Mouse (Mus musculus): ENCODE data around the gene Hoxd4. TPM values are rescaled to one million over a fixed set of nuclear protein-coding genes. Genes with fewer than 3 reads are reported as not detected.

The Hoxd4 gene
- total RNA-seq, 2 experiments from 2014 or later, result not detected

DNA sequence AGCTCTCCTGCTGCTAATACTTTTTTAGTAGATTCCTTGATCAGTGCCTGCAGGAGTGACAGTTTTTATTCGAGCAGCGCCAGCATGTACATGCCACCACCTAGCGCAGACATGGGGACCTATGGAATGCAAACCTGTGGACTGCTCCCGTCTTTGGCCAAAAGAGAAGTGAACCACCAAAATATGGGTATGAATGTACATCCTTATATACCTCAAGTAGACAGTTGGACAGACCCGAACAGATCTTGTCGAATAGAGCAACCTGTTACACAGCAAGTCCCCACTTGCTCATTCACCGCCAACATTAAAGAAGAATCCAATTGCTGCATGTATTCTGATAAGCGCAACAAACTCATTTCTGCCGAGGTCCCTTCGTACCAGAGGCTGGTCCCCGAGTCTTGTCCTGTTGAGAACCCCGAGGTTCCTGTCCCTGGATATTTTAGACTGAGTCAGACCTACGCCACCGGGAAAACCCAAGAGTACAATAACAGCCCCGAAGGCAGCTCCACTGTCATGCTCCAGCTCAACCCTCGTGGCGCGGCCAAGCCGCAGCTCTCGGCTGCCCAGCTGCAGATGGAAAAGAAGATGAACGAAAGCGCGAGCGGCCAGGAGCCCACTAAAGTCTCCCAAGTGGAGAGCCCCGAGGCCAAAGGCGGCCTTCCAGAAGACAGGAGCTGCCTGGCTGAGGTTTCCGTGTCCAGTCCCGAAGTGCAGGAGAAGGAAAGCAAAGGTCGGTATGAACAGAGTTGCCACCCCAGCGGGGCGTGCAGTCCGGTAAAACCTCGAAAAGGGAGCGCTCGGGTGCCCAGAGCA lies 19.5 kb upstream of the Hoxd4 start:
- DNase-seq (ENCODE audit: extremely low spot score in 1 of 2, low spot score in 1 of 2), result no peak

DNA sequence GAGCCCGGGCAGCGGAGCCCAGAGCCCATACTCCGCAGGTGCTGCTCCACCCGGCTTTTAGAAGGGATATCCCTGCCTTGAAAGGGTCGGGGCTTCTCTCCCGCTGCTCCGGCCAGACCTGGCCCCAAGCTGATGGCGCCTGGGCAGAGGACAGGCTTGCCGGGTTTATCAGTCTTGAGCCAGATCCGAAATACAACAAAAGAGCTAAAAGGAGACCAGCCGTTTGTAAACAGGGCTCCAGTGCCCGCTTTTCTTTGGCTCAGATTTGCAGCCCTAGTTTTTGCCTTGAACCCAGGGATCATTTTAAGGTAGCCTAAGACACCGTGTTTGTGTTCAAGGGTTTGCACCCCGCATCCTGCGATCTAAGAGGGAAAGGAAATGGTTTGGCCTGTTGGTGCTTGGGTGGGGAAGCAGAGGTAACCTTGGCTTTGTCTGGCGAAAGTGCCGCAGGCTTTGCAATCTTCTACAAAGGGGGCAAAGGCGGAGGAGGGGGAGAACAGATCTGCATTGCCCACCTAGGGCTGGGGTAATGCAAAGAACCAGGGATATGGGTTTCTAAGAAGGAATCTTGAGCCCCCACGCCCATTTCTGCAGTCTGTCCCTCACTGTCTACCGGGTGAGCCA lies 18.8 kb upstream of the Hoxd4 start:
- no peak for DNase-seq (ENCODE audit: extremely low spot score in 1 of 2, low spot score in 1 of 2)

DNA sequence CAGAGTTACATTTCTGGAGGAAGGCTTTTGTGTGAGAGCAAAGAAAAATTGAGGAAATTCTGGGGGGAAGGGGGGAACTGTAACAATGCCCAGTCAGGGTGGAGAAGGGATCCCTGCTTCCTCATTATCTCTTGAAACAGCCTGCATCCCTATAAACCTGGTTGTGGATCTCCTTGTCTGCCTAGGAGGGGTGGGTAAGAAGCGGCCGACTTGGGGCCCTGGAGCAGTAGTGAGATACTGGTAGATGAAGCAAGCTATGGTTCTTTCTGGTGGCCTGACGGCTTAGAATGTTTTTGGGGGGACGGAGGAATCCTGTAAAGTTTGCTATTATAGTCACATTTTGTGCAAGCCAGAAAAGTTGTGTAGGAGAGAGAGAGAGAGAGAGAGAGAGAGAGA lies 18.3 kb upstream of the Hoxd4 start:
- DNase-seq (ENCODE audit: extremely low spot score in 1 of 2, low spot score in 1 of 2), result no peak

DNA sequence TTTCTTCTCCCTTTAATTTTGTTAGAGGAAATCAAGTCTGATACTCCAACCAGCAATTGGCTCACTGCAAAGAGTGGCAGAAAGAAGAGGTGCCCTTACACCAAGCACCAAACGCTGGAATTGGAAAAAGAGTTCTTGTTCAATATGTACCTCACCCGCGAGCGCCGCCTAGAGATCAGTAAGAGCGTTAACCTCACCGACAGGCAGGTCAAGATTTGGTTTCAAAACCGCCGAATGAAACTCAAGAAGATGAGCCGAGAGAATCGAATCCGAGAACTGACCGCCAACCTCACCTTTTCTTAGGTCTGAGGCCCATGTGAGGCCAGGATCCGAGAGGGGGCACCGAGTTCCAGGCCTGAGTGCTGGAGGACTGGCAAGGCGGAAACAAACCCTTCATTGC lies 17.7 kb upstream of the Hoxd4 start:
- DNase-seq (ENCODE audit: extremely low spot score in 1 of 2, low spot score in 1 of 2), result no peak

DNA sequence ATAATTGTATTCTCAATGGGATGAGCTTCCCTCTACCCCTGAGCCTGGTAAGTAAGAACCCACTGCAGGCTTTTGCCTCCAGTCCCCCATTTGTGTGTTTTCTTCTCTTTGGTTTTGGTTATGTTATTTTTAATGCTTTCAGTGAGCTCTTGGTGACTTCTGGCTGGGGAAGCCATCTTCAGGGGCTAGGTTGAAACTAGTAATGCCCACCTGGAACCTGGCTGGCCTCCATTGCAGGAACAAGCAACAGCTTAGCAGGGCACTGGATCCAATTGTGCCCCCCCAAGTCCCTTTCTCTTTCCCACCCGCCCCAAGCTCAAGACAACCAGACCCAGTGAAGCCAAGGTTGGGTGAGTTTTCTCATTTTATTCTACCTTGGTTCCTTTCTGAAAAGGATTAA lies 16.3 kb upstream of the Hoxd4 start:
- DNase-seq (ENCODE audit: extremely low spot score in 1 of 2, low spot score in 1 of 2), result no peak

DNA sequence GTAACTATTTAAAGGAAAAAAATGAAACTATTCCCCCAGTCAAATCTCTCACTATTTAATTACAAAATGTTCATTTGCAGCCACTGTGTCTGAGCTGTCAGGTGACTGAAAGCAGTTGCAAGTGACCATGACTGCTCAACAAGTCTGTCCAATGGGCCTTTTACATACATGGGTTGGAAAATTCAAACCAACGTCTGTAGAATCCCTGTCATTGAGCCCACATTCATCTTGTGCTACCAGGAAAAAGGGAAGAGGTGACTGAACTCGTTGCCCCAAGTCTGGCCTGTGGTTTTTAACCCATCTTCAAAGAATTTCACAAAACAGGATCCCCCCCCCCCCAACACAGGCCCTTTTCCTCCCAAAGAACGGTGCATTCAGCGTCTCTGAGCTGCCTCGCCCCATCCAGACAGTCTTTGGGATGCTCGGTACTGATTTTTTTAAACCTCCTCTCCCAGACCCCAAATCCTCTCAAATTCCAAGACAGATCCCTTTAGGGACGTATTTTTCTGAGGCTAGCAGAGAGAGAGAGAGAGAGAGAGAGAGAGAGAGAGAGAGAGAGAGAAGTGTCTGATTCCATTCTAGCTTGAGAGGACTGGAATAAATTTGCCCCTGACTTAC lies 15.8 kb upstream of the Hoxd4 start:
- no peak for DNase-seq (ENCODE audit: extremely low spot score in 1 of 2, low spot score in 1 of 2)

DNA sequence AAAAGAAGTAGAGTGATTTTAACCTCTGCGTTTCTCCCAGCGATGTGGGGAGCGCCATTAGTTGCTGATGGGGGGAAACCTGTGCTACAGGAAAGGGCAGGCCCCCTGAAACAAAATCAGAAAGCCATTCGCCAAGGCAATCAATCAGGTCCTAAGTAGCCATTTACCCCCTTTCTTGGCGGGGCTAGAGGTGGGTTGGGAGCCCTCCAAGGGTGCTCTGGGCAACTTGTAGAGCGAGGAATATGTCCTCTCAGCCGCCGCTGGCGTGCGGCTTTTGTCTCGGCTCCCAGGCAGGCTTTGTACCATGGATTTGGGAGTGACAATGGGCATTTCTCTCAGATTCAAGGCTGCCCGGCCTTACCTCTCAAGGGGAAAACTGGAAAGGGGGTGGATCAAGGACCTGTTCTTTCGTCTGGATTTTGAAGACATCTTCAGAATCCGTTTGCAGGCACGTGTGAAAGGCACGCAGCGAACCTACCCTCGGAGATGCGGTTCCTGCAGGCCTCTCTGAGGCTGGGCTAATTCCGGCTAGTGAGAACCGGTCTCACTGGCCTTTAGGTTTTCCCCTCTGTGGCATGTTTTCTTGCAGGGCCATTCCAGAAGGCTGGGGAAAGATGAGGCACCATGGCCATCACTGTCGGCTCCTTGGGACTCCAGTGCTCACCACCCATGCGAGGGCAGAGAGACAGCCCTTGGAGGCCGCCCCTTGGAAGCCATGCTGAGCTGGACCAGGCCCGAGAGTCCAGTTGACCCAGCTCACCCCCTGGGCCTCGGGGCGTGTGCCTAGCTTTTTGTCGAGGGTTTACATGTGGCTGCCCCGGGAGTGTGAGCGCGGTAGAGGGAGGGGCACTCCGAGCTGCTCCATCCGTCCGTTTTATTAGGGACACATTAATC lies 15.0 kb upstream of the Hoxd4 start:
- DNase-seq (ENCODE audit: extremely low spot score in 1 of 2, low spot score in 1 of 2), result no peak

DNA sequence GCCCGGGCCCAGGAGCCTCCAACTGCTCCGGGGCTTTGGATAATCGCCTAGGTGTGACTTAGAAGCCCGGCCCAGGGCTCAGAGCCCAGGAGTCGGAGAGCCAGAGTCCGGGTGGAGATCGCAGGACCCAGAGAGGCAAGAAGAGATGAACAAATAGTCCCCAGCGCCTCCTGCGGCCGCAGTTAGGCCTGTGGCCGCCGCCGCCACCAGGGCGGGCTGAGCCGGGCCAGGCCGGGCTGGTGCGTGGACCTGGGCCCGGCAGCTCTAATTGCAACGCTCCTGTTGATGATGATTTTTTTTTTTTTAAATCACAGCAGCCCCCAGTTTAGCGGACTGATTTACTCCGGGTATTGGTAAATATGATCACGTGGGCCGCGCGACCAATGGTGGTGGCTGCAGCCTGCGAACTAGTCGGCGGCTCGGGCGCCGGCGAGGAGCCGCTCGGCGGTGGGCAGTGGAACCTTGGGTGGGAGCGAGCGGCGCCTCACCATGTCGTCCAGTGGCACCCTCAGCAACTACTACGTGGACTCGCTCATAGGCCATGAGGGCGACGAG lies 14.1 kb upstream of the Hoxd4 start, which contains the start of gene Hoxd9:
Hoxd9 (plus strand) TSS at position 161 of the 555 bp plus-strand sequence.
- no peak for DNase-seq (ENCODE audit: extremely low spot score in 1 of 2, low spot score in 1 of 2)

DNA sequence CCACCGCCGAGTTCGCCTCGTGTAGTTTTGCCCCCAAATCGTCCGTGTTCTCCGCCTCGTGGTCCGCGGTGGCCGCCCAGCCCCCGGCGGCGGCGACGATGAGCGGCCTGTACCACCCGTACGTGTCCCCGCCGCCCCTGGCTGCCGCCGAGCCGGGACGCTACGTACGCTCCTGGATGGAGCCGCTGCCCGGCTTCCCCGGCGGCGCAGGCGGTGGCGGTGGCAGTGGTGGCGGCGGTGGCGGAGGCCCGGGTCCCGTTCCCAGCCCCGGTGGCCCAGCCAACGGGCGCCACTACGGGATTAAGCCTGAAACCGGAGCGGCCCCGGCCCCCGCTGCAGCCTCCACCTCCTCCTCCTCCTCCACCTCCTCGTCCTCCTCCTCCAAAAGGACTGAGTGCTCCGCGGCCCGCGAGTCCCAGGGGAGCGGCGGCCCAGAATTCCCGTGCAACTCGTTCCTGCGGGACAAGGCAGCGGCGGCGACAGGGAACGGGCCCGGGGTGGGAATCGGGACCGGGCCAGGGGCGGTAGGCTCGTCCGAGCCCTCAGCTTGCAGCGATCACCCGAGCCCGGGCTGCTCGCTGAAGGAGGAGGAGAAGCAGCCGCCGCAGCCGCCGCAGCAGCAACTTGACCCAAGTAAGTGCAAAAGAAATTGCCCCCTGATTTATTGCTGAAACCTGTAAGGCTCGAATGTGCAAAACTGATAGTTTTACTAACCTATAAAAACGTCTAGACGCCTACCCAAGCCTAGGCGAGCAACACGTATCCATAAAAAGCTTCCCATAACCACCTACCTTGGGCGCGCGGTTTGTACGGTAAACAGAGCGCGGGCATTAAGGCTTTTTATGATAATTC lies 13.3 kb upstream of the Hoxd4 start:
- no peak for DNase-seq (ENCODE audit: extremely low spot score in 1 of 2, low spot score in 1 of 2)

DNA sequence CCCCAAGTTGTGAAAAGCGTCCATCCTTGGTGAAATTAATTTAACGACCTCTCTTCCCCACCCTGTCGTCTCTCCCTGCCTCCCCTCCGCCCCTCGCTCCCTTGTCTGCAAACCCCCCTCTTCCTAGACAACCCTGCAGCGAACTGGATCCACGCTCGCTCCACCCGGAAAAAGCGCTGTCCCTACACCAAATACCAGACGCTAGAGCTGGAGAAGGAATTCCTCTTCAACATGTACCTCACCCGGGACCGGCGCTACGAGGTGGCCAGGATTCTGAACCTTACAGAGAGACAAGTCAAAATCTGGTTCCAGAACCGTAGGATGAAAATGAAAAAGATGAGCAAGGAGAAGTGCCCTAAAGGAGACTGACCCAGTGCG lies 12.7 kb upstream of the Hoxd4 start:
- DNase-seq (ENCODE audit: extremely low spot score in 1 of 2, low spot score in 1 of 2), result no peak

DNA sequence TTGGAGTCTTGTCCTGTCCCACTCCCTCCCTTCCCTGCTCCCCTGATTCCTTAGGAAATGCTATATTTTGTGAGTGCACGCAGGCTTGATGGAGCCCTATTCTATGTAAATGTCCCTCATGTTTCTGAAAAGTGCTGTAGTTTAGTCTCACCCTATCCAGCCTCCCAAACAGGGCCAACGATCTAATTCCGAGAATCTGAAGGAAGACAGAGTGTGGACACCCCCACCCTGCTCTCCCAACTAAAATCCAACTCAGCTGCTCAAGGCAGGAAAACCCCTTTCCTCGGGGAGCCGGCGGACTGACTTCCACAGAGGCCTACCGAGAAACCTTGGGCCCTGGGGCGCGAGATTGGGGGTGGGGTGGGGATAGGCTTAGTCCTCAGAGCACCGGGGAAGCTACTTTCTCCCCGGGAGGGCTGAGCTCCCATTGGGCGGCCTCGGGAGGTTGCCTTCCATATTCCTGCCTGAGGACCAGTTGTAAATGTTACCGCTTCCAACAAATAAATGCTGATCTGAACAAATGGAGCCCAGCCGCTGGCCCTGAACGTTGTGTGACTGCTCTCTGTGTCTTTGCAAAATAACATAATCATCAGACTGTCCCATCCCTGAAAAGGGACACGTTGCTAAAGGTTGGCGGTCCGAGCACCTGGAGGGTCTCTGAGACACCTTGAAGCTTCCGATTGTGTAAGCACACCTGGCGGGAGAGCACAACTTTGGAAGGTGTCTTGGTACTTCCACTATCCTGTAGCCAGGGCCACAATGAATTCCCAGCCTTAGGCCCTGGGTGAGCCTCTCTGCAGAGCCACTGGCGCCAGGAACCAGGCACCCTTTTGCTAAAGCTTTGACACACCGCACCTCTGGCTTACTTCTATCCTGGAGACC lies 11.8 kb upstream of the Hoxd4 start:
- no peak for DNase-seq (ENCODE audit: extremely low spot score in 1 of 2, low spot score in 1 of 2)

DNA sequence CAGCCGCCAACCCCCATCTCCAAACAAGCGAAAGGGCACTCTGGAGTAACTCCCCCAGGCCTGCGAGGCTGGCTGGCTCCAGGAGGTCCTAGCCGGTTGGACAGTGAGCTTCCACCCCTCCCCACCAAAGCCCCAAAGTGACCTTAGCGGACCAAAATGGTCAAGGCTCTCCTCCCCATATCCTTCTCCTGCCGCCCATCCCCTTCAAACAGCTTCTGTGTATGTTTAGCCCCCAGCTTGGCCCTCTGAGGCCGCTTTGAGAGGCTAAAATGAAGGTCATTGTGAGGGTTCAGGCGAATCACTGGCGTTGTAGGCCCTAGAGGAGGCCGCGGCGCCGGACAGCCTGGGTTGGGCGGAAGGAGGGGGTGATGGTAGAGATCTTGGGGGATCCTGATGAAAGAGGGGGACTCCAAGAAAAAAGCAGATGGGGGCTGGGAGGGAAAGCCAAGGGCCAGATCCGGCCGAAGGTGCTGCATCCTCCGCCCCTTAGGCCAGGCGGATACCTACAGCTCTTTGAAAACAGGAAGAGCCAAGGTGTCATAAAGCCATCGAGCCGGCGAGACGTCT lies 11.1 kb upstream of the Hoxd4 start:
- no peak for DNase-seq (ENCODE audit: extremely low spot score in 1 of 2, low spot score in 1 of 2)

DNA sequence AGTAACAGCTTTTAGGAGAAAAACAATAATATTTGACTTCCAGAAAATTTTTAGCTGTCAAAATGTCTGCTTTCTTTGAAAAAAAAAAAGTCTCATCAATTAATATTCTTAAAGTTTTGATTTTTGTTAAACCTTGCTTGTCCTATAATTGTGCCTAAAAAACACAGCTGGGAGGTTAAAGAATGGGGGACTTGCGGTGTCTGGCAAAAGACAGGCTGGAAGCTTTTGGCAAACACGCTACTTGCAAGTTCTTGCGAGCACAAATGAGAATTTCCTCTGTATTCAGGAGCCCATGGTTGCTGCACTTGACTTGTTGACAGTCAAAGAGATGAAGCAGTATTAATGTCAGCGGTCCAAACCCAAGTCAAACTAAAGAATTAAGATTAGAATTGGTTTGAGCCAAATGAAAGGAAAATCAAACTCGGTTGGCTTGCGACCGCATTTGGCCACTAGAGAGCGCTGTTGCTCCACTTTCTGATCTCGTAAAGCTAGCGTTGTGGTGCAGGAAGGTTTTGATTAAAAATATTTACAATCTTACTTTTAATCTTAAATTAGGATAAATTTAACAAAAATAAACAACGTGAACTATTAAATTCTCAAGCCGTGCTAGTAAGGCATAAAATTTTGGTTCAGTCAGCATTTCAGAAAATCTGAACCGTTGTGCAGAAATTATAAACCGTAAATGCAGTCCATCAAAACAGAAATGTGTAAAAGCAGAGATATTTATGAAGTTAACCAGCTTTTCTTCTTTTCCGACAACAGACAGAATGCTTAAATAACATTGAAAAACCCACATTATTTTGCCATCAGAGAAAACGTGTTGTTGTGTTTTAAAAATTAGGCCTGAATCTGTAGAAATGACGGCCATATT lies 9.5 kb upstream of the Hoxd4 start:
- peak; percentile 68 to 94 for DNase-seq (ENCODE audit: extremely low spot score in 1 of 2, low spot score in 1 of 2)

DNA sequence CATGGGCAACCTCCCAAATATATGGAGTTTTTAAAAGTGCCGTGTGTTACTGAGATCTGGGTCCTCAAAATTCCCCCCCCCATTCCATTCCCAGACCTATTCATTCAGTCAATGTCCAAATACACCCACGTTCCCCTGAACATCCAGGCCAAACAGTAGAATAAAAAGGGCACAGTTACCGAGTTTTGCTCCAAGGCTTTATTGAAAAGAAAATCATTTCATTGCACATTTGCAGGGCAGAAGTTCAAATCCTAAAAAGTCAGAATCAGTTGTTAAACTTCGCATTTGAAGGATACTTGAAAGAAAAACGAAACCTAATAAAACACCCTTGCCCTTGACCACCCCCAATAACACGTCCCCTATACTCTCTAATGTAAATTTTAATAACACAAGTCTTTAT lies 8.9 kb upstream of the Hoxd4 start:
- DNase-seq (ENCODE audit: extremely low spot score in 1 of 2, low spot score in 1 of 2), result no peak

DNA sequence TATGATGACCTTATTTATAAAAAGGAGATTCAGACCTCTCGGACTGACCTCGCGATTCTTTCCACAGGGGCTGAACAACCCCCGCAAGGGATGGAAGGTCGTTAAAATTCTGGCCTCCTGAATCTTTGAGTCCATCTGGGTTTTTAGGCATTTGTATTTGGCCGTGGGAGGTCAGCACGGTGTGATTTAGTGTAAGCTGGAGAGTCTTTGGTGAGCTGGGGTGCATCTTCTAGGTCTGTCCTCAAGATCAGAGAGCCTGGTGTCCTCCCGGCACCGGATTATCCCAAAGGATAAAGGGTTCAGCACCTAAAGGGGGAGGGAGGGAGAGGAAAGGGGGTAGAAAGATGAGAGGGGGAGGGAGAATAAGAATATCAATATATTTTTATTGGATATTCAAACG lies 8.4 kb upstream of the Hoxd4 start:
- no peak for DNase-seq (ENCODE audit: extremely low spot score in 1 of 2, low spot score in 1 of 2)

DNA sequence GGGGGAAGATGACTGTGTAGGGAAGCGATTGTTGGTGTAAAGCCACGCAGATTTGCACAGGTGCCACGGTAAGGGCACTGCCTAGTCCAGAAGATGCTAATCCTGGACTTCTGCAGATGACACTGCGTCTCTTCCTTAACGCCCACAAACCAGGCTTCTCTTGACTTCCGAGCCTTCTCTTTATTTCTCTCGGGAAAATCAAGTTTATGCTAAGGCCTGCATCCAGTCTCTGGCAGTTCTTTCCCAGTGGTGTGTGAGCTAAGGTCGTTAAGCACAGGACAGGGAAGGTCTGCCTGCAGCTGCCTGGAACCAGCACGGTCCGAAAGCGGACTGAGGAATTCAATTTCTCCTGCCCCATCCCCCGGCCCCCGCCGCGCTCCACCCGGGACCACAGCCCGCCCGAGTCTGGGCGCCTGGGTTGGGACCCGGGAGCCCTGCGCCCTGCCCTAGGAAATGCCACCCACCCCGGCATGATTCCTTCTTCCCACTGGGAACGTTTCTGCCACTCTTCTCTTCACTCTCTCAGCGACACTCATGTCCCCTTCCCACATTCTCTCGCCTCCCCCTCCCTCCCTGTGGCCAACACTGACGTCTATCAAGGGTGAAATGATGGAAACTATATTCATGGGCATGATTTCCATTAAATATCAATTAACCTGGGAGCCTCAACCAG lies 7.9 kb upstream of the Hoxd4 start:
- no peak for DNase-seq (ENCODE audit: extremely low spot score in 1 of 2, low spot score in 1 of 2)

Data from layer of hippocampus, postnatal 25 days (tissue).